In the genomic region with DNA sequence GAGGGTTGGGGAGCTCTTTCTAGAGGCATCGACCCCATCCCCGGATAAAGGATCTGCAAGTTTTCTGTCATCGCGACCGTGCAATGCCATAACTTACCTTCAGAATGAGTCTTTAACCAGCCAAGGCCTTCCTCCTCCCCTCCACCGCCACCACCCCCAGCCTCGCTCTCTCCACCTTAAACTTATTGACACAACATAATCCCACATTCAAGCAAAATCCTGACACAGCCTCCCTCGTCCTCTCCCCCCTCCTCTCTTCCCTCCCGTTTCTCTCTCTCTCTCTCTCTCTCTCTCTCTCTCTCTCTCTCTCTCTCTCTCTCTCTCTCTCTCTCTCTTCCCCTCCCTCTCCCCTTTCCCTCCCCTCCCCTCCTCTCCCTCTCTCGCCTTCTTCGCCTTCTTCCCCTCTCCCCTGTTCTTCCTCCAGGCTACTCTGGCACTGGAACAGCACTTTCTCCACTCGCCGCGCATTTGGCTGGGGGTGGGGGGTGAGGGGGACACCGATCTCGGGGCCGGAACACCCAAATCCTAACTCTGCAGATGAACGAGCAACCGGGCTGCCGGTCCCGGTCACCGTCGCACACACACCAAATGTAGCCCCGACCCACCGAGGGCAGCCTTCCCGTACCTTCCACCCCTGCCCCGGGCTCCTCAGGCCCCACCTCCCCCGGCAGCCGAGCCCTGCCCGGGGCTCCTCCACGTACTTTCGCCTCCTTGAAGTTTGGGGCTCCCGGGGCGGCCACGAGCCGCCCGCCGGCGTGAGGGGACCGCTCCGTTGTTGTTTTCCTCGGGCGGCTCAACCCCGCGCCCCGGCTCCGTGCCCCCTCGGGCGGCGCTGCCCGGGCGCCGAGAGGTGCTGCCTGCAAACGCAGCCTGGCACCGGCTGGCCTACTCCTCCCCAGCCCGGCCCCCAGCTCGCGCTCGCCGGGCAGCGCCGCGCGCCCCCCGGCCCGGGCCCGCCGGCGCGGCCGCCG, we compare ENCODE assay signal across 8 mouse cellular contexts. TPM values are rescaled to one million over a fixed set of nuclear protein-coding genes. Genes with fewer than 3 reads are reported as not detected.
DNase-seq lines count a peak whose midpoint lies in the region; ATAC-seq and TF ChIP-seq lines count a peak whose summit lies in the region.

No protein-coding gene starts in this region.

- no peak for TF ChIP-seq CTCF in MEL (IDR thresholded peaks at IDR 0.05 in 2 of 3, conservative IDR thresholded peaks at IDR 0.05 in 1 of 3; ENCODE audit: control insufficient read depth in 1 of 3, insufficient read depth in 1 of 3, low read depth in 2 of 3, low read length in 3 of 3, poor library complexity in 1 of 3, severe bottlenecking in 1 of 3)

- no peak for TF ChIP-seq EP300 in MEL (IDR thresholded peaks at IDR 0.05; ENCODE audit: low read depth in 1 of 2, low read length in 2 of 2)

- peak; percentile 77 for DNase-seq in MEL (ENCODE audit: low read depth, low spot score)
- DNase-seq in heart, postnatal 36 days, result peak; percentile 57 to 79
- DNase-seq in layer of hippocampus, postnatal 14 days (ENCODE audit: low spot score in 2 of 2), result peak; percentile 22 to 63
- DNase-seq in lung, postnatal 14 days, result peak; percentile 54
- DNase-seq in ovary, postnatal 36 days (ENCODE audit: low spot score), result peak; percentile 66
- DNase-seq in thymus, postnatal 25 days, result peak; percentile 73

- peaks cover 0 to 3% of the 10 kb centered on the region in 2 experiments; a peak in 2 of 4 replicates for H3K4me1 ChIP-seq in MEL (ENCODE audit: control insufficient read depth in 1 of 2, insufficient read depth in 2 of 2, low read length in 2 of 2)
- peaks cover 15% of the 10 kb centered on the region for H3K4me1 ChIP-seq in forebrain, embryonic 15.5 days

- peak overlapping the region; percentile 99 for H3K9ac ChIP-seq in MEL (ENCODE audit: control insufficient read depth, low read depth, low read length, poor library complexity, severe bottlenecking)
- H3K9ac ChIP-seq in forebrain, embryonic 15.5 days (replicated peaks), result peak overlapping the region; percentile 89

- intact Hi-C loops in heart, postnatal 36 days (cut with DNase I), result loop anchor here (2.0 to 10.0 kb wide), 4 partner anchors 50 to 734 kb away; a partner anchor contains a TSS

- TF ChIP-seq POLR2A in MEL (IDR thresholded peaks at IDR 0.05; ENCODE audit: control insufficient read depth in 1 of 2, insufficient read depth in 1 of 2, low read depth in 1 of 2, low read length in 2 of 2, poor library complexity in 1 of 2), result 0 out of 4 replicates have a peak, but pooled peaks of 1 of the 2 experiments have one; percentile 38

- peaks cover 11% of the 10 kb centered on the region for H3K79me2 ChIP-seq in MEL (ENCODE audit: control insufficient read depth, insufficient read depth, low read length, poor library complexity)

- peak; percentile 38 for ATAC-seq in cerebellum, adult (ENCODE audit: insufficient number of reproducible peaks, low FRiP score, low TSS enrichment)
- ATAC-seq in forebrain, embryonic 15.5 days (replicated peaks), result peak; percentile 68

- peak overlapping the region; percentile 87 for H3K27ac ChIP-seq in MEL (ENCODE audit: control insufficient read depth, low read depth, low read length)
- peak overlapping the region; percentile 97 for H3K27ac ChIP-seq in forebrain, embryonic 15.5 days (replicated peaks)

- H3K4me3 ChIP-seq in MEL (ENCODE audit: control insufficient read depth in 1 of 2, insufficient read depth in 1 of 2, low read depth in 2 of 2, low read length in 2 of 2), result peak overlapping the region; percentile 73 to 99
- peak overlapping the region; percentile 85 for H3K4me3 ChIP-seq in forebrain, embryonic 15.5 days

- no peaks in the 10 kb centered on the region for H3K9me3 ChIP-seq in MEL (replicated peaks; ENCODE audit: insufficient read depth, low read length)
- H3K9me3 ChIP-seq in forebrain, embryonic 15.5 days, result no peaks in the 10 kb centered on the region

- no peak for TF ChIP-seq RAD21 in MEL (IDR thresholded peaks at IDR 0.05; ENCODE audit: low read depth, low read length)

- peaks cover 2 to 3% of the 10 kb centered on the region in 2 experiments for H3K36me3 ChIP-seq in MEL (ENCODE audit: control insufficient read depth in 1 of 2, insufficient read depth in 2 of 2, low read length in 2 of 2)
- H3K36me3 ChIP-seq in forebrain, embryonic 15.5 days, result no peaks in the 10 kb centered on the region

- peak overlapping the region; percentile 99 for H3K4me2 ChIP-seq in forebrain, embryonic 15.5 days (replicated peaks)

- under 1% methylated on average over 68 of the region's 72 CpGs for WGBS in forebrain, embryonic 15.5 days

- H3K27me3 ChIP-seq in MEL (ENCODE audit: control insufficient read depth in 1 of 2, insufficient read depth in 2 of 2, low read length in 2 of 2), result no peaks in the 10 kb centered on the region
- H3K27me3 ChIP-seq in forebrain, embryonic 15.5 days, result no peaks in the 10 kb centered on the region

TF ChIP-seq in MEL, 35 proteins besides CTCF, POLR2A, EP300 and RAD21:
- no peak for TF ChIP-seq USF2 (IDR thresholded peaks at IDR 0.05; ENCODE audit: borderline replicate concordance in 1 of 2, insufficient read depth in 1 of 2, low read depth in 1 of 2, low read length in 2 of 2)
- no peak for TF ChIP-seq TCF12 (IDR thresholded peaks at IDR 0.05; ENCODE audit: low read depth, low read length)
- TF ChIP-seq MAFK (IDR thresholded peaks at IDR 0.05; ENCODE audit: borderline replicate concordance, low read depth, low read length), result no peak
- peak; percentile 96; the same call in 1 of the 2 replicates for TF ChIP-seq JUND (IDR thresholded peaks at IDR 0.05; ENCODE audit: low read depth, low read length)
- TF ChIP-seq E2F4 (IDR thresholded peaks at IDR 0.05; ENCODE audit: borderline replicate concordance, low read depth, low read length), result no peak
- TF ChIP-seq ZMIZ1 (IDR thresholded peaks at IDR 0.05; ENCODE audit: low read depth, low read length), result no peak
- TF ChIP-seq SIN3A (IDR thresholded peaks at IDR 0.05; ENCODE audit: low read length), result 0 out of 2 replicates have a peak, but pooled peaks have one; percentile 21
- TF ChIP-seq MAX (IDR thresholded peaks at IDR 0.05; ENCODE audit: low read length), result no peak
- no peak for TF ChIP-seq UBTF (IDR thresholded peaks at IDR 0.05; ENCODE audit: borderline replicate concordance, insufficient read depth, low read depth, low read length)
- TF ChIP-seq GATA1 (IDR thresholded peaks at IDR 0.05; ENCODE audit: low read depth, low read length), result no peak
- TF ChIP-seq ZNF384 (IDR thresholded peaks at IDR 0.05; ENCODE audit: low read depth, low read length), result no peak
- no peak for TF ChIP-seq NELFE (IDR thresholded peaks at IDR 0.05; ENCODE audit: low read depth, low read length)
- TF ChIP-seq MEF2A (IDR thresholded peaks at IDR 0.05; ENCODE audit: extremely low read depth, insufficient replicate concordance, low read depth, low read length, poor library complexity, severe bottlenecking), result no peak
- no peak for TF ChIP-seq MYB (IDR thresholded peaks at IDR 0.05; ENCODE audit: low read depth, low read length)
- TF ChIP-seq HCFC1 (IDR thresholded peaks at IDR 0.05; ENCODE audit: low read depth, low read length), result no peak; the same call in 1 of the 2 replicates

RNA-seq across cellular contexts. Expression of a gene that starts 0.9 kb away (rescaled TPM):
- 9.1 and 9.2 TPM in 2 replicates for total RNA-seq in MEL (2012; rRNA removed)
- polyA plus RNA-seq in MEL (2012; ENCODE audit: insufficient read depth in 1 of 2, insufficient read length in 2 of 2, low read depth in 1 of 2, low replicate concordance in 2 of 2, missing spikeins in 1 of 2), result 10 to 100 TPM in 1 of 2 experiments, 1 to 10 TPM in 1; 6.5 to 36.0 TPM
- polyA plus RNA-seq in forebrain, embryonic 15.5 days (2015; fragmentation: Nextera tagmentation; extraction: Ambion mirVana), result 33.5 and 33.7 TPM in 2 replicates
- 10 to 100 TPM; 11.2 to 16.6 TPM for total RNA-seq in heart, postnatal 36 days (2021)
- total RNA-seq in layer of hippocampus, postnatal 14 days (2021), result 10 to 100 TPM; 17.4 to 18.9 TPM

Comparison
In these comparisons a context has a peak if more than half of its experiments do, and no peak if none do; other contexts are left out.
1. Peak in every context shown above with its lines: DNase-seq, ATAC-seq, H3K4me3 ChIP-seq and H3K27ac ChIP-seq.